Mouse (Mus musculus) testis, adult 2 months (tissue): ENCODE results near the gene Rin3.

Source experiments
- CTCF ChIP-seq: fragments of 200-500 bp; IDR thresholded peaks from 2 replicates; pipeline ENCODE4 v1.5.1; 2012; ENCODE audit warnings: low read depth, mild to moderate bottlenecking, inconsistent platforms, low read length, moderate library complexity; ENCODE audit not compliant: control insufficient read depth, insufficient read depth, insufficient replicate concordance
- POLR2A ChIP-seq: fragments of 200-500 bp; IDR thresholded peaks from 2 replicates; pipeline ENCODE4 v1.6.1; 2012; ENCODE audit warnings: low read depth, mild to moderate bottlenecking, inconsistent platforms, low read length, moderate library complexity; ENCODE audit not compliant: control insufficient read depth

- TF ChIP-seq CTCF (no peak), POLR2A (no peak)
Observed at GRCm38 (mm10) chr12:102383288-102383687, 100.4 kb downstream of the Rin3 start.
